ENCODE assay signal across 17 mouse cellular contexts in genomic region chr10:102308892-102309479, GRCm38 (mm10).
"Had no signal": no experiment of that assay in that cellular context is flagged by ENCODE, and none has a peak within 500 bp of the region (broad histone marks: within the 10 kb centered on the region; RNA-seq: fewer than 3 reads in every experiment).

No protein-coding gene starts in this region.

- H3K4me1 ChIP-seq: liver, embryonic 12.5 days; lung, embryonic 15.5 days; megakaryocyte, embryonic 14.5 days; neural tube, embryonic 12.5 days; stomach, embryonic 15.5 days had no signal

- H3K9me3 ChIP-seq: liver, embryonic 12.5 days; lung, embryonic 15.5 days; megakaryocyte, embryonic 14.5 days; neural tube, embryonic 12.5 days; stomach, embryonic 15.5 days had no signal

- H3K36me3 ChIP-seq: liver, embryonic 12.5 days; lung, embryonic 15.5 days; neural tube, embryonic 12.5 days; stomach, embryonic 15.5 days had no signal

- H3K27ac ChIP-seq: liver, embryonic 12.5 days; liver, embryonic 14.5 days; lung, embryonic 15.5 days; macrophage; neural tube, embryonic 12.5 days; stomach, embryonic 15.5 days; stomach, postnatal 0 days had no signal

- H3K9ac ChIP-seq: liver, embryonic 12.5 days; liver, embryonic 14.5 days; lung, embryonic 15.5 days; neural tube, embryonic 12.5 days; stomach, embryonic 15.5 days had no signal

- DNase-seq: lung, adult 2 months; lung, postnatal 14 days; lung, postnatal 36 days; right cerebral cortex, postnatal 14 days; thymus, adult 2 months; thymus, postnatal 25 days; thymus, postnatal 4 days had no signal

- H3K4me3 ChIP-seq: liver, embryonic 12.5 days; lung, embryonic 15.5 days; megakaryocyte, embryonic 14.5 days; neural tube, embryonic 12.5 days; stomach, embryonic 15.5 days had no signal

- ATAC-seq: liver, embryonic 12.5 days; lung, postnatal 0 days; midbrain, embryonic 16.5 days had no signal

- H3K4me2 ChIP-seq: liver, embryonic 12.5 days; lung, embryonic 15.5 days; neural tube, embryonic 12.5 days; stomach, embryonic 15.5 days had no signal

- H3K27me3 ChIP-seq: liver, embryonic 12.5 days; lung, embryonic 15.5 days; megakaryocyte, embryonic 14.5 days; neural tube, embryonic 12.5 days; stomach, embryonic 15.5 days had no signal
